Mouse (Mus musculus) spleen, postnatal 4 days (tissue): ENCODE data around the gene Olfr557.

Experiments used
- DNase-seq, 2 experiments: peaks; one replicate each; pipeline ENCODE4 v3.0.0; 2022; ENCODE audit warnings: low spot score in 2 of 2

The Olfr557 gene

DNA sequence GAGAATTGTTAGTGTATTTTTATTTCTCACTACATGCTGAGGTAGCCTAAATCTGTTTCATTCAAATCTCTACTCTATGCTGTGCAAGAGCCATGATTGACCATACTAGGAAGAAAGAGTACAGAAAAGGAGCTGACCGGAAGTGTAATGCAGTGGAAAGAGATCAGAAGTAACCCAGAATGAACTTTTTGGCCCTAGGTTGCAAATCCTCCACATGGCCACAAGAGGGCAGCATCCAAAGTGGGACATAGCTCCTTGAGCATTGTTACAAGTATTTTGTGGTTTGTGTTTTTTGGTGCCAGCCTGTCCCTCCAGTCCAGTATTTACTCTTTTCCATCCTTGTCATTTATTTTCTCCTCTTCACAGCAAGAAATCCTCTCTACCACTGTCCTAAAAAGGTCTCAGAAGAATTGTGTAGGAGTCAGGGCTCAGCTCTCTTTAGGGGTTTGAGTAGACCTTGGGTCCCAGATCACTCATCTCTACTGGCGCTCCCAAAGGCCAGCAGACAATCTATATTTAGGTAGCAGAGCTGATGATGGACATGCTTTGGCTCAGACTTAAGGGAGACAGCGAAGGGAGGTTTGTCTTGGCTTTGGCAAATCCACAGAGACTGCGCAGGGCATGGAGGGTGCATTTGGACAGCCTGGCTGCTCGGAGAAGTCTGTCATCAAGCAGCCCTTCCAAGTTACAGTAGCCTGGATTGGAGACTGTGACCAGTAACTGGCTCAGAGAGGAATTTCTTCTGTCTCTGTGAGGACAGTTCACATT lies at the start of gene Olfr557:
TSS of gene Olfr557 (plus strand) at position 553 of the 768 bp plus-strand sequence.
- DNase-seq: peak in 1 of 2 experiments; percentile 62

DNA sequence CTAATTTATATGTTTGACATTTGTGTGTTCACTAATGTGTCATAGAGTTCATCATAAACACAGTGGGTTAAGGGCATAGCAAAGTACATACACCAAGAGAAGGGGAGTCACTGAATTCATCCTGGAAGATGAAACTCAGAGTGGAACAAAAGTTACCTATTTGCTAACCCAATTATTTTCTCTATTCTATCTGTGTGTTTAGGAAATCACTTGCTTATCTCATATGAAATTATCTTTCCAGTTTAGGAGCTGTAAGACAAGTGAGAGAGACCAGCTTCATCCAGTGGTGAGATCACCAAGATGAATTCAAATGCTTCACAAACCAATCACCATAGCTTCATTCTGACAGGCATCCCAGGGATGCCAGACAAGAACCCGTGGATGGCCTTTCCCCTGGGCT lies 37.2 kb upstream of the Olfr557 start, which contains the start of gene Olfr555:
TSS of gene Olfr555 (plus strand) at position 301 of the 400 bp plus-strand sequence.
- DNase-seq: no peak

DNA sequence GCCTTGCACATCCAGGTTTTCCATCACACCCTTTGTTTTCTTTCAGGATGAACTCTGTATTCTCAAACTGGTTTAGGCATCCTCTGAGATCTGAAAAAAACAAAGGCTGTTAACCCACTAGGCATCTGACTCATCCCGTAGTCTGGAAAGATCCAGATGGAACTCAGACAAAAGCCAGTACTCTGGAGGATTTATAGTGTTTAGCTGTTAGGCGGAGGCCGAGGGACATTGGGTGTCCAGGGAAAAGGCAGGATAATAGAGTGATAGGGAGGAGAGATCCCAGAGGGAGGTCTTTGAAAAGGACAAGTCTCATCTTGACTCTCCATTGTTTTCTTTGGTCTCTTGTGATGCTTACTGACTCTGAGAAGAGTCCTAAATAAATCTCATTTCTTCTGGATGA lies 31.1 kb upstream of the Olfr557 start, which contains the start of gene Olfr556:
TSS of gene Olfr556 (plus strand) at position 301 of the 400 bp plus-strand sequence.
- DNase-seq: no peak

DNA sequence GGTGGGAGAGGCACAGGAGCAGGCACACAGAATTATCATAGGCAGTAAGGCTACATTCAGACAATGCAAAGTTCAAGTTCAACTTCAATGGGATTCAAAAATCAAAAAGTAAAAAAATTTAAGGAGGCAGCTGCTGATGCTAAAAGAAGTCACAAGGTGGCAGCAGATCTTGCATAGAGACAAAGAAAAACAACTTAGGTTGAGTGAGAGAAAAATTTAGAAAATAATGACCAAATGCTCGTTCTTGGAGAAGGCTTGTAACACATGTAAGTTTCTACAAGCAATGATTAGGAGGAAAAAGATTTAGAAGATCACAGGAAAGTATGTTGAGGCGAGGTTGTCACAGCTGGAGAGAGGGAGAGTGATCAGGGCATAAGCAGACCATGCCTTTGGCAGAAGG lies 30.3 kb upstream of the Olfr557 start:
- no peak for DNase-seq

DNA sequence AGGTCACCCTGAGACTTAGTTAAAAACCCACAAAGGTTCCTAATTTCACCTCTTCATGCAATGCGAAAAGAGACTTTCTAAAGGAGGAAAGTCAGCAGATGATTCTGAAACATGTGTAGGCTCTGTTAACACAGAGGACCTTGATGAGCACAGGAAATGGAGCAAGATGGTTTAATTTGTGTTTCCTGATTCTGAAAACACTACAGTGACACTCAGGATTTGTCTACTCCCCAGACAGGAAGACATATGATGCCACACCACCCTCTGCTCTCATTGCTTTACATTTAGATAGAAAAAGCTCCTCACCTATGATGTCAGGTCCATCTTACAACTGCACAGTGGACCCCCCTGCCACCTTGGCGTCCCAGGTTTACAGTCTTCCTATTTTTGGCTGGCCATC lies 19.5 kb upstream of the Olfr557 start:
- peak in 1 of 2 experiments; percentile 40 for DNase-seq

DNA sequence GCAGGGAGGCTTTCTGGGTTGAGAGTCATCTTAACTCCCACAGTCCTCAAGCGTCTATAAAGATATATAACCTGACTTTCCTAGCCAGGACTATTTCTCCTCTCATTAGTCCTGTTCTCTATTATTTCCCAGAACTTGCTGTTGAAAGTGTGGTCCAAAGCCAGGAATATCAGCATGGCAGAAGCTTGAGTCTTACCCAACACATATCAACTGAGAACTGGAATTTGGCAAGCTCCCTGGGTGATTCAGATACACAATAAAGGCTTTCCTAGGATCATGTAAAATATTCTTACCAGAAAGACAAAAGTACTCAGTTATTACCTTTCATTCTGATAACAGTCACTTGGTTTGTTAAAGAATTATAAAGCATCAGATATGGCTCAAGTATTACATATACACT lies 13.8 kb upstream of the Olfr557 start:
- no peak for DNase-seq

DNA sequence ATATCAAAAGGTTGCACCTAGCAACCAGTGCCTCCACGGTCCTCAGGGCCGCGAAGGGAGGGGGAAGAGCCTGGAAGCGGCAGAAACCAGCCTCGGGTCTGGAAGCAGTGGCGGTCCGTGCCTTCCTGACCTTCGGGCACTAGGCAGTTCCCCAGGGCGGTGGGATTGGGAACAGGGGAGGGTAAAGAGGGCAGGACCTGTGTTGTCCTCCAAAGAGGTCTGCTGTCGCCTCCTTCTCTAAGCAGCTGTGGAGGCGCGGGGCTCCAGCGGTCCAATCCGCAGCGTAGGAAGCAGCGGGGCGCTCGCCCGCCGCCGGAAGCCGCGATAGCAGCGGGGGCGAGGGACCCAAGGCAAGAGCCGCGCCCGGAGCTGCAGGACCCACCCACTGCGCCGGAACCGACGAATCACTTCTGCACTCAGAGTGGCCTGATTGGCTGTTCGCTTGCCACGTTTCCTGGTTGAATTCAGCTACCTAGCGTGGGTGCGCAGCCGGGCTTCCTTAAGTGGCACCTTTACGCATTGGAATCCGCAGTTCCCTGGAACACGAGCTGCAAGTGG lies 8.7 kb upstream of the Olfr557 start, which contains the start of gene Trim68:
TSS of gene Trim68 (minus strand) at position 384 of the 558 bp plus-strand sequence.
- DNase-seq: peak; percentile 80 to 88

DNA sequence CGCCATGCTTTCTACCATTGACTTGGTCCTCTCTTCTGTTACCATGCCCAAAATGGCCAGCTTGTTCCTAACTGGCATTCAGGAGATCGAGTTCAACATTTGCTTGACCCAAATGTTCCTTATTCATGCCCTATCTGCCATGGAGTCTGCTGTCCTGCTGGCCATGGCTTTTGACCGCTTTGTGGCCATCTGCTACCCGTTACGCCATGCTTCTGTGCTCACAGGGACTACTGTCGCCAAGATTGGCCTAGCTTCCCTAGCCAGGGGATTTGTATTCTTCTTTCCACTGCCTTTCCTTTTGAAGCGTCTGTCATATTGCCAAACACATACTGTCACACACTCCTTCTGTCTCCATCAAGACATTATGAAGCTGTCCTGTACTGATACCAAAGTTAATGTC lies 2.8 kb downstream of the Olfr557 start:
- no peak for DNase-seq

DNA sequence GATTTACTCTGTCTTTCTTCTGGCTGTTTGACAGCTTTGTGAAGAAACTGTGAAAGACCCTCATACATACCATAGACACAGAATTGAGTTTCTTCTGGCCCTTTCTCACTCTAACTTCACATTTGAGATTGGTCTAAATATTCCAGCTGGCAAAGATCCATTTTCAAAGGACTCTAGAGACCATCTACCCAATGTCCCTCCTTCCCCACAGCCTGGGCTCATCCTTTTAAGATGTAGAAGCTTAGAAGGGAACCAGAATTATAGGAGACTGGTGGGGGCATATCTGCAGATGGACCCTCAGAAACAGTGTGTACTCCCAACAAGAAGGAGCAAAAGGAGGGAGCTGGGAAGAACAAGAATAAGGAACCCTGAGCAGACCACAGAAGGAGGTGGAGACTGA lies 6.2 kb downstream of the Olfr557 start, which contains the start of gene Olfr558:
TSS of gene Olfr558 (plus strand) at position 301 of the 400 bp plus-strand sequence.
- no peak for DNase-seq

DNA sequence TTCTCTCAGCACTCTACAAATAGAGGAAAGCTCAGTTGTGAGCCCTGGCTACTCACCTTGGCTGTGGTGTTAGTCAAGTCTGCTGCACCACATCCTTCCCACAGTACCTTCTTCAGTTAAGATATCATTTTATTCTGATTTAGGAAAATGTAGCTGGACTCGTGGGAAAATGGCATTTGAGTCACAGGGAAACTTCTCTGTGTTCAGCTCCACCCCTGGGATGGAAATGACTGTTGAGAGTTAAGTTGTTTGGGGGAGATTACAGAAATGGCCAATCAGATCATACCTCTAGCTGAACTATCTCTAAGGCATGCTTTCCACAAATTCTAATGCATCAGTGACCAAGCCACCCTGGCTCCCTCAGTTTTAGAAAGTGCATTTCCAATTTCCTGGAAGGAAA lies 23.3 kb downstream of the Olfr557 start, which contains the start of gene Olfr33:
TSS of gene Olfr33 (minus strand) at position 101 of the 400 bp plus-strand sequence.
- DNase-seq: no peak

DNA sequence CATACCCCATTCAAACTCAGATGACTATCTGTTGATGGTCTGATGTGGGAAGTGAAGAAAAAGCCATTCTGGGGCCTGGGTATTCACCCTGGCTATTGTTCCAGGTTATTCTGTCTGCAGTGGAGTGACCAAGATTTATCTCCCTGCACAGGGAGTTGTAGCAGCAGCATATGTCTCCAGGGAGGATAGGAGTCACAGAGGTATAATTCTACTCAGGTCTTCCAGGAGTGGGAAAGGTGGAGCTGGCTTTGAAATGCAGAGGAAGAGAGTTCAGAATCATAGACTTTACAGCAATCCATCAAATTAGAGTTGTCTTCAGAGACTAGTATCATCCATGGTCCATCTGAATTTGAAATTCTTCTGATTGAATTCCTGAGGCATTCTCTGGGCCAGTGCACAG lies 31.7 kb downstream of the Olfr557 start, which contains the start of gene Olfr559:
TSS of gene Olfr559 (minus strand) at position 101 of the 400 bp plus-strand sequence.
- no peak for DNase-seq

DNA sequence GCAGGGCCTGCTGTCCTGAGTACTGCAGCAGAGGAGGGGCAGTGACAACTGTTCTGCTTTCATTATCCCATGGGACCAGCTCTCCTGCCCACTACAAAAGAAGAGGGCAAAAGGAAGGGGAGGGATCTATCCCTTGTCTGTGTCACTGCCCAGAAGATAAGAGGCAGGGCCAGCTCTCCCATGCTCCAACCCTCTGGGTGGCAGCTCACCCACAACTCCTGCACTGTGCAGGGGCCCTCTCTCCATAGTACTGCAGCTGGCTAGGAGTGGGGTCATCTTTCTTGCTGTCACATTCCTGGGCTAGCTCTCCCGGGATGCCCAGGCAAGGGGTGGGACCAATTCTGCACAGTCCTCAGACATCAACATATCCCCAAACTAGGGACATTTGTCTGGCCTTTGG lies 38.1 kb downstream of the Olfr557 start:
- DNase-seq: no peak

DNA sequence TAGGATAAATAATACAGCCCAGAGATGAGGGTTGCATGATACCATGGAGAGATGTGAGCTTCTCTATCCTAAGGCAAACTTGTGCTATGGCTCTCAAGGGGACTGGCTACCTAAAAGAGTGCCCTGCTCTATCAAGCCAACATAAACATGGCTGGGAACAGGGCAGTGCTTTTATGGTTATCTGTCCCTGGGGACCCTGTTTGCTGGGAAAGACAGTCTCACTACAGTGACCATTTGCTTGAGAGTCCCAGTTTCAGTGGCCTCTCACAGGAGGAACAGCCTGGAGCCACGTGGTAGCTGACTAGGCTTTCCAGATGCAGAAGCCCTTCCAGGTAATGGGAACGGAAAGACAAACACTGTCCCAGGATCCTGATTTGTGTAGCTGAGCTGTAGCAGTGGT lies 42.0 kb downstream of the Olfr557 start:
- DNase-seq: no peak
